Mouse (Mus musculus) hindbrain, embryonic 12.5 days (tissue): ENCODE results near the gene Rtp2. TPM values are rescaled to one million over a fixed set of nuclear protein-coding genes. Genes with fewer than 3 reads are reported as not detected.

Experiments
- ATAC-seq: fragments of 200-750 bp; cut with Nextera tagmentation; 2 replicates; pipeline ENCODE4 v1.8.0; 2017; ENCODE audit warnings: moderate TSS enrichment; ENCODE audit not compliant: low FRiP score
- H3K27ac ChIP-seq: fragments of 300-500 bp; sonication (generic); 2 replicates; pipeline ENCODE4 v1.5.1; 2016; ENCODE audit warnings: mild to moderate bottlenecking
- H3K27me3 ChIP-seq: fragments of 300-500 bp; sonication (generic); 2 replicates; pipeline ENCODE4 v1.6.1; 2016; ENCODE audit warnings: mild to moderate bottlenecking
- H3K36me3 ChIP-seq: fragments of 300-500 bp; sonication (generic); 2 replicates; pipeline ENCODE4 v1.6.1; 2016; ENCODE audit warnings: mild to moderate bottlenecking
- H3K4me1 ChIP-seq: fragments of 300-500 bp; sonication (generic); 2 replicates; pipeline ENCODE4 v1.6.1; 2016
- H3K4me2 ChIP-seq: fragments of 300-500 bp; sonication (generic); replicated peaks from 2 replicates; pipeline ENCODE4 v1.6.1; 2016; ENCODE audit warnings: mild to moderate bottlenecking
- H3K4me3 ChIP-seq: fragments of 300-500 bp; sonication (generic); 2 replicates; pipeline ENCODE4 v1.5.1; 2016; ENCODE audit warnings: mild to moderate bottlenecking
- H3K9ac ChIP-seq: fragments of 300-500 bp; sonication (generic); 2 replicates; pipeline ENCODE4 v1.6.1; 2016; ENCODE audit warnings: mild to moderate bottlenecking, moderate library complexity
- H3K9me3 ChIP-seq: fragments of 300-500 bp; sonication (generic); replicated peaks from 2 replicates; pipeline ENCODE4 v1.6.1; 2016; ENCODE audit warnings: mild to moderate bottlenecking
- WGBS: fragments of 180-500 bp; shearing (Covaris S2); methylation state at CpG from one replicate; pipeline ENCODE4 v1.1.7; 2016; 5-methylcytosine and 5-hydroxymethylcytosine counted together
- polyA plus RNA-seq: library from polyadenylated mRNA; unstranded; fragments of >200 nt; fragmentation: Nextera tagmentation; extraction: Ambion mirVana; gene quantifications from 2 replicates; pipeline ENCODE4 v1.2.1, GENCODE M21; 2016

Gene Rtp2
- polyA plus RNA-seq = not detected in 2 replicates

DNA sequence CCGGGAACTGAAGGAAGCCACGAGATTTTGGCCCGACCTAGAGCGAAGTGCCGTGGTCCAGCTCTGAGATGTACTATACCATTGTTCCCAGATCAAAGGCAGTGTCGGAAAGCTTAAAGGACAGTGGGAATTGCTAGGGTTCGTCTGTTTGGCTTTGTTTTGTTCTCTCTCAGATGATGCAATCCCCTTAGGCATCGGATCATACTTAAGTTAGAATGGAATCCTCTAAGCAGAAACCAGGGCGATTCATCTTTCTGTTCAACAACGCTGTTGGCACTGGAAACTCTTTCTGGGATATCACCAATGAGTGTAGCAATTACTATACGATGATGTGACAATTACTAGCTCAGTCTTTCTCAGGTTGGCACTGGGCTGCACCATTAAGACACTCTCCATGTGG lies at the start of gene Rtp2:
Rtp2 (minus strand) TSS at position 101 of the 400 bp plus-strand sequence.
- H3K9ac ChIP-seq = no peak within 1 kb of the TSS
- H3K4me3 ChIP-seq = no peak within 1 kb of the TSS
- no peaks in the 10 kb centered on the region for H3K27me3 ChIP-seq
- WGBS = 82% methylated on average over 11 of the region's 11 CpGs
- H3K27ac ChIP-seq = no peak within 1 kb of the TSS
- H3K4me1 ChIP-seq = no peaks in the 10 kb centered on the region
- no peaks in the 10 kb centered on the region for H3K9me3 ChIP-seq
- no peak for ATAC-seq
- no peak within 1 kb of the TSS for H3K4me2 ChIP-seq
- no peaks in the 10 kb centered on the region for H3K36me3 ChIP-seq

DNA sequence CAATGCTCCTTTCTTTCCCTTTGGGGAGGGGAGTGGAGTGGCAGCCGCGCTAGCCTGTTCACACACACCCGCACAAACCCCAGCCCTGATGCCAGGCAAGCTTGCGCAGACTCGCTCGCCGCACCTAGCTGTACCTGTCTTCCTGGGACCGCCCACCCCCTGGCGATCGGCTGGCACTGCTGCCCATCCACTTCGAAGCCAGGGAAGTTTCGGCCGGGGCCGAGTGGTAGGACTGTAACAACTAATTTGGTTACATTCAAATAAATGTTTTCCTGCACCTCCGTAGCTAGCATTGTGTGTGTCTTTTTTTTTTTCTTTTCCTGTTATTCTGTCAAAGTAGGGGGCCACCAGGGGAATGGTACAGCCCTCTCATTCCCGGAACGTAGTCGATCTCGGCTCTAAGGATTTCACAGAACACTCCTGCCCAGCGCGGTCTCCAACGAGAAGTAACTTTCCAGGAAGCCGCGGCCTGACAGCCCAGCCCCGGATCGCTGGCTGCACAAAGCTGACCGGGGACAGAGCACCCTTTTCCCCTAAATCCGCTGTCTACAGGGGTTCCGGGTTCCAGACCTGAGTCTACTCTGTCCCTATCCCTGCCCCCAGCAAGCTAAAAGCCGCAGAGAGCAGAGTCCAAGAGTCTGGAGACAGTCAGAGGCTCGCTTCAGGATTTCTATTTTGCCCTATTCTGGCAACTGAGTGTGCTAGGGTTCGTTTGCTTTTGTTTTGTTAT lies 49.0 kb upstream of the Rtp2 start:
- Histone ChIP-seq H3K4me2 (peak overlapping the region; percentile 86), H3K4me3 (peak overlapping the region; percentile 33), H3K9ac (peak overlapping the region; percentile 32; the same call in 1 of the 2 replicates), H3K27ac (no peak overlapping the region), H3K9me3 (no peaks in the 10 kb centered on the region), H3K27me3 (peaks cover 60% of the 10 kb centered on the region), H3K36me3 (no peaks in the 10 kb centered on the region), H3K4me1 (peaks cover 30% of the 10 kb centered on the region)
- ATAC-seq = no peak
- WGBS = 1% methylated on average over 32 of the region's 32 CpGs

DNA sequence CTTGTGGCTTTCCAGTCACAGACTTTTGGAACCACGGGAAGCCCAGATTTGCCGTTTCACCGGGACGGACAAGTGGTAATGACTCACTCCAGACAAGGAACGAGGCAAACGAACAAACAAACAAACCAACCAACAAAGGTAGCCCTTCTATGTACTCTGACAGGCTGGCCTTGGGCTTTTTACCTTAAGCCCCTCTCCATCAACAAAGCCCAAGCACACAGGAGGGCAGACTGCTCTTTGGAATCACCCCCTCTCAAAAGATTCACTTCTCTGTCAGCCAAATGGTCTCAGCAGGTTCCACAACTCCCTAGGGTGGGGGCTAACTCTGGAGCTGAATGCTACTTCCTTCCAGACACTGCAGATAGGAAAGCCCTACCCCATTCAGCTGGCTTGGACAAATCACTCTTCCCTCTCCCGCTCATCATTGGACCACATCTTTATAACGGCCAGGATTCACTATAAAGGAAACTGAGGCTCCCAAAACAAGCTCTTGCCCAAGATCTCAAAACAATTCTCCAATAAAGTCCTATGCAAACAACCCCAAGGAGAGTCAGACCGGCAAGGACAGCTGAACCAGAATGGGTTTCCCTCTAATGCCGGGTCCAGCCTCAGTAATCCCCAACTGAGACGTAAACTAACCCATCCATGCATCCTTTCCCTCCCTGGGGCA lies 48.1 kb upstream of the Rtp2 start:
- Histone ChIP-seq H3K4me2 (peak overlapping the region; percentile 86), H3K36me3 (no peaks in the 10 kb centered on the region), H3K27me3 (peaks cover 53% of the 10 kb centered on the region), H3K9ac (0 out of 2 replicates have a peak overlapping the region, but pooled peaks have one; percentile 32), H3K4me3 (peak overlapping the region; percentile 33; the same call in 1 of the 2 replicates), H3K4me1 (peaks cover 30% of the 10 kb centered on the region), H3K9me3 (no peaks in the 10 kb centered on the region), H3K27ac (no peak overlapping the region)
- ATAC-seq = no peak
- 2% methylated on average over 11 of the region's 11 CpGs for WGBS

DNA sequence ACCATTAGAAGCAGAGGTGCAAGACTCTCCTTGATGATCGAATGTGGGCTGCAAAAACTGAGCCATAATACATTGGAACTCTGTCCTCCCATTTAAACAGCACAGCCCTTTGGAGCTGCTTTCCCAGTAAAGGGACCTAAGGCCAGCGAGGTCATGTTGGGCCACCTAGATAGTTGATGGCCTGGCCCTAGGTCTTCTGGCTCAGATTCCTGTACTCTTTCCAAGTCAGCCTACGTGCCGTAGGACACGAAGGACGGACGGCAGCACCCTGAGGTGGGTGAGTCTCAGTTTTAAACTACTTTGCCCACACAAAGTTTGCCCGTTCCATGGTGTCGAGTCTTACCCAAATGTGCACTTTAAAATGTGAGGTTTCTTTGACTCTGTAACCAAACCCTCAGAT lies 47.3 kb upstream of the Rtp2 start:
- H3K4me2 ChIP-seq = no peak overlapping the region
- no peaks in the 10 kb centered on the region for H3K36me3 ChIP-seq
- 86% methylated on average over 9 of the region's 9 CpGs for WGBS
- H3K4me1 ChIP-seq = peaks cover 23% of the 10 kb centered on the region
- no peaks in the 10 kb centered on the region for H3K9me3 ChIP-seq
- no peak overlapping the region for H3K9ac ChIP-seq
- H3K4me3 ChIP-seq = no peak overlapping the region
- H3K27ac ChIP-seq = no peak overlapping the region
- no peak for ATAC-seq
- peaks cover 45% of the 10 kb centered on the region for H3K27me3 ChIP-seq

DNA sequence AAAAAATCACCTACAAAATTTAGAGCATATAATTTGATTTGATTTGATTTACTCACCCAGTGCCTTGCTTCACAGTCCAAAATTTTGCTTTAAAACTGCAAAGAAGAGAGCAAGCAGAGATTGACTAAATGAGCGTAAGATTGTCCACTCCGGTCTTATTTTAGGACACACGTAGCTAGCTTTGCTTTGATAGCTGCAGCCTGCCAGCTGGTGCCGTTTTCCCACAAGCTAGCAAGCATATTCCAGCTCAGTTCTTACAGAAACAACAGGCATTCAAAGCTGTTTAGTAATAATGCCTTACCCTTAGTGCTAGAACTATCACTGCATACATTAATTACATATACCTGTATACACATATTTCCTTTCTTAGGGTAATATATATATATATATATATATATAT lies 46.3 kb upstream of the Rtp2 start:
- no peak overlapping the region for H3K4me3 ChIP-seq
- no peak for ATAC-seq
- no peak overlapping the region for H3K4me2 ChIP-seq
- no peak overlapping the region for H3K27ac ChIP-seq
- H3K9me3 ChIP-seq = no peaks in the 10 kb centered on the region
- H3K9ac ChIP-seq = no peak overlapping the region
- H3K27me3 ChIP-seq = peaks cover 37% of the 10 kb centered on the region
- no peaks in the 10 kb centered on the region for H3K36me3 ChIP-seq
- WGBS = 79% methylated on average over 4 of the region's 4 CpGs
- H3K4me1 ChIP-seq = peaks cover 19% of the 10 kb centered on the region

DNA sequence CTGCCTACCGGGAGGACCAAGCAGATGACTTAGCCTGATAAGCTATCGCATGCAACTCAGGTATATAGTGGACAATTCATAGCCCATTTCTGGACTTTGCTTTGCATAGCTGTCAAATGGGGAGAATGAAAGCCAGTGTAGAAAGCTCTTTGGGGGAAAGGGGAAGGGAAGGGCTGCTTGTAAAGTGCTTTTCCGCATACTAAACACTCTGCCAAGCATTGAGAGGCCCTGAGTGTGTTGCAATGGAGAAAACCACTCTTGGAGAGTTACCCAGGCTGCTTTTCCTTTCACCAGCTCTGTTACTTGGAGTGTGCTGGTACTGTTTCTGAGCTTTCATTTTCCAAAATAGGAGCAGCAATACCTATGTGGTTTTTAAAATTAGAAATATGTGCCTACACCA lies 45.5 kb upstream of the Rtp2 start:
- Histone ChIP-seq H3K4me3 (no peak overlapping the region), H3K9ac (no peak overlapping the region), H3K9me3 (no peaks in the 10 kb centered on the region), H3K36me3 (no peaks in the 10 kb centered on the region), H3K27me3 (peaks cover 36% of the 10 kb centered on the region), H3K27ac (no peak overlapping the region), H3K4me2 (no peak overlapping the region), H3K4me1 (peaks cover 12% of the 10 kb centered on the region)
- WGBS = 83% methylated on average over 3 of the region's 3 CpGs
- ATAC-seq = no peak

DNA sequence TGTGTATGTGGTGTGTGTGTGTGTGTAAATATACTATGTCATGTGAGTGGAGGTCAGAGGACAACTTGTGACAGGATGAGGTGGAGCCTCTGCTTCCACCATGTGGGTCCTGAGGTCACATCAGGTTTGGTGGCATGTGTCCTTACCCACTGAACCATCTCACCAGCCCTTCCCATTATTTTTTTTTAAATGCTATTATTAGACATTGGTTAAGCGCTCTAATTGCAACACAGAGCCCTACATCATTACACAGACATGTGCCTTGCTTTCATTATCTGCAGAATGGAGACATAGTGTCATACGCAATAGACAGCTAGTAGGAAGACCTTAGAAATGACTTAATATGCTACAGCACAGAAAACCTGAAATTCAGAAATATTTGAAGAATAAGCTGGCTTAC lies 44.0 kb upstream of the Rtp2 start:
- H3K4me2 ChIP-seq = no peak overlapping the region
- 94% methylated on average over 2 of the region's 2 CpGs for WGBS
- no peaks in the 10 kb centered on the region for H3K36me3 ChIP-seq
- H3K27ac ChIP-seq = no peak overlapping the region
- H3K9ac ChIP-seq = no peak overlapping the region
- H3K9me3 ChIP-seq = no peaks in the 10 kb centered on the region
- no peak for ATAC-seq
- H3K27me3 ChIP-seq = peaks cover 26% of the 10 kb centered on the region
- no peak overlapping the region for H3K4me3 ChIP-seq
- peaks cover 7% of the 10 kb centered on the region for H3K4me1 ChIP-seq

DNA sequence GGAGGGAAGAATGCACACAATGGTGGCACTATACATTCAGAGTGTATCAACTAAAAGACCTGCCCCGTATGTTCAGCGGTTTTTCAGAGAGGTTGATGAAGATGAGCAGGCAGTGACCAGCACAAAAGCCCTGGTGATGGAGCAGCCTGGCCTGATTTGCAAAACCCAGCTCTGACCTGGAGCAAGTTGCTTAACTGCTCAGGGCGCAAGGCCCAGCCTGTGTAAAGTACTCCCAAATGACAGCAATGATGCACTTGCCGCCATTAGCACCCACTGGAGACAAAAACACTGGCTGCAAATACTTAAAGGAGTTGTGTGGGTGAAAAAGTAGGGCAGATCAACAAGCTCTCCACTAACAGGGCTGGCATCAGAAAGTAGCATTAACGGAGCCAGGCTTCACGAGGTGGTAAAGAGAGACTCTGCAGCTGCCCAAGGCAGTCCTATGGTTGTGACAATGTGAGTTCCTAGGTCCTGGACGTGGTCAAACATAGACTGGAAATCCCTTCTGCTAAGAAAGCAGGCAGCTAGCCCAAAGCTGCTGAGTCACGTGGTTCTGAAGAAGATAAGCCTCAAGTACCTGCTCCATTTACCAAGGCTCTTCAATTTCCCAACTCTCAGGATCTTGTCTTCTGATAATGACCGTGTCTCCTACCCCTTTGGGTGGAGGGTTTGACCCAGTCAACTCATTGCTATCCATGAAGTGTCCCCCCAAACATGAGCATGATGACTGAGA lies 41.6 kb upstream of the Rtp2 start:
- Histone ChIP-seq H3K4me2 (no peak overlapping the region), H3K27me3 (0 out of 2 replicates have a peak, but pooled peaks cover 3% of the 10 kb centered on the region), H3K27ac (no peak overlapping the region), H3K4me3 (no peak overlapping the region), H3K4me1 (no peaks in the 10 kb centered on the region), H3K9me3 (no peaks in the 10 kb centered on the region), H3K9ac (no peak overlapping the region), H3K36me3 (no peaks in the 10 kb centered on the region)
- WGBS = 87% methylated on average over 9 of the region's 9 CpGs
- no peak for ATAC-seq

DNA sequence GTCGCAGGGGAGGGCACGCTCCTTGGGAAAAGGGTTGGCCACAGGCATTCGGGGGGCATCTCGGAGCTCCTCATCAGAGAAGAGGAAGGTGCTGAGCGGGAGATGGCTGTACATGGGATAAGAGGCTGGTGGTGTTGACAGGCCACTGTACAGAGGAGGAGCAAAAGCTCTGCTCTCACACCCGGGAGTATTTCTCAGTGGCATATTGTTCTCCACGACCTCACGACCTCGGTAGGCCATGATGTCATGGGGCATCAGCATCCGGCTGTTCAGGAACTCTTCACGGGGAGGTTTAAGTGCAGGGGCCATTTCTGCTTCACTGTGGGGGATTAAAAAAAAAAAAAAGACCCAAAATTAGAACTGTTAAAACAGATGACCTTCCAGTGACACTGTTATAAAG lies 40.7 kb upstream of the Rtp2 start:
- H3K36me3 ChIP-seq = no peaks in the 10 kb centered on the region
- no peak overlapping the region for H3K27ac ChIP-seq
- no peaks in the 10 kb centered on the region for H3K27me3 ChIP-seq
- no peak overlapping the region for H3K4me2 ChIP-seq
- WGBS = 70% methylated on average over 11 of the region's 11 CpGs
- H3K9me3 ChIP-seq = no peaks in the 10 kb centered on the region
- no peak for ATAC-seq
- H3K9ac ChIP-seq = no peak overlapping the region
- no peaks in the 10 kb centered on the region for H3K4me1 ChIP-seq
- no peak overlapping the region for H3K4me3 ChIP-seq

DNA sequence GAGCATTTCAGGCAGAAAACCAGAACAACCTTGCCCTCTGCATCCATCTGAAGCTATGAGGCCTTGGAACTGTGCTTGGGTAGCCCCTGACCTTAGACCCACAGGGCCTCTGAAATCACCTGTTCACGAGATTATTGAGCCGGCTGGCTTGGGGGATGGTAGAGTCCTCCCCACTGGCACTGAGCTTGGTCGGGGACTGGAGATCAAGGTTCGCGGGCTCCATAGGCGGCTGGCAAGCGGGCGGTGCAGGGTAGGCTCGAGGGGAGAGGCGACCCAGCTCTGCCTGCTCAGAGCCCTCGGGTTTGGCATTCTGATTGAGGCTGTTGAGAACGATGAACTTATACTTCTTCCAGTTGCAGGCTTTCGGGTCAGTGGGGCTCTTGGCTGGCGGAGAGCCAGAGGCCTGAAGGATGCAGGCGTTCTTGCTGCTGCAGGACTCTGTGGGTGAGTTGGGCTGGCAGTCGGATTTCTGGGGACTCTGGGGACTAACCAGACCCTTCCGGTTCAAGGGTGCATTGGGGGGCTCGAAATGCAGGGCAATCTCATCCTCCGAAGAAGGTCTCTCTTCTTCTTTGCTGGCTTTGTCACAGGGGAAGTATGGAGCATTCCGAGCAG lies 40.0 kb upstream of the Rtp2 start:
- no peak for ATAC-seq
- 78% methylated on average over 20 of the region's 20 CpGs for WGBS

DNA sequence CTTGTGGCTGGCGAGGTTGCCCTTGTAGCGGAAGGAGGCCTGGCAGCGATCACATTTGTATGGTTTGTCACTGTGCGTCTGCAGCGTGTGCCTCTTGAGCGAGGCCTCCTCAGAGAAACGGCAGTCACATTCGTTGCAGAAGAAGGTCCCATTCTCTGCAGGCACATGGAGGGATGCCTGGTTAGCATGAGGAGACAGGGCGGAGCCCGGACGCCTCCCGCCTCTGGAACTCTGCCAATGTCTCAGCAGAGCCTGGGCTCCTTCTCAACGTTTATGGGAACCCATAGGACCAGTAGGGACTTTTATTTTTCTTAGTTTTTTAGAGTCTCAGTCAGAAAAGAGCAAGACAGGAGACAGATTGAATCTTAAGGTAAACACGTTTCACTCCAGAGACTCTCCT lies 37.7 kb upstream of the Rtp2 start:
- H3K9me3 ChIP-seq = no peaks in the 10 kb centered on the region
- 83% methylated on average over 14 of the region's 14 CpGs for WGBS

More for the DNA sequence above, 40.0 kb upstream of the Rtp2 start:
- Histone ChIP-seq H3K9ac (no peak overlapping the region), H3K27ac (no peak overlapping the region), H3K36me3 (no peaks in the 10 kb centered on the region), H3K27me3 (no peaks in the 10 kb centered on the region), H3K4me2 (no peak overlapping the region), H3K4me3 (no peak overlapping the region), H3K9me3 (no peaks in the 10 kb centered on the region), H3K4me1 (no peaks in the 10 kb centered on the region)

DNA sequence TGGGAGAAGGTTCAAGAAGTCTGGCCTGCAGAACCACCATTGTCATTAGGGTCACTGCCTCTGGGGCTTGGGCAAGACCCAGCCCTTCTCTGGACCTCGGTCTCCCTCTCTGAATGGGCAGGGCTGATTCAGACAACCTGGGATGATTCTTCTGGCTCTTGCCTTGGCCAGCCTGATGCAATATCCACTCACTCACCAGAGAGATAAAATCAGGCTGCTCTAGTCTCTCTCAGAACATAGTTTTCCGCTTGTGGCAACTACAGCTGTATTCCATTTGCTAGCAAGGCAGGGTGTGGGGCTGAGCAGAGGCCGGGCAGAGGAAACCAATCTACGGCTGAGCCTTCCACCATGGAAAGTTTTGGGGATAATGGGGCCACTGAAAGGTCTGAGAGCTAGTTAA lies 36.7 kb upstream of the Rtp2 start:
- no peak for ATAC-seq
- Histone ChIP-seq H3K27me3 (no peaks in the 10 kb centered on the region), H3K9me3 (no peaks in the 10 kb centered on the region), H3K9ac (no peak overlapping the region), H3K4me3 (no peak overlapping the region), H3K4me1 (peaks cover 3% of the 10 kb centered on the region), H3K36me3 (no peaks in the 10 kb centered on the region), H3K4me2 (no peak overlapping the region), H3K27ac (no peak overlapping the region)
- WGBS = 91% methylated on average over 4 of the region's 4 CpGs

More for the DNA sequence above, 37.7 kb upstream of the Rtp2 start:
- Histone ChIP-seq H3K4me1 (no peaks in the 10 kb centered on the region), H3K27ac (no peak overlapping the region), H3K27me3 (no peaks in the 10 kb centered on the region), H3K9ac (no peak overlapping the region), H3K4me2 (no peak overlapping the region), H3K4me3 (no peak overlapping the region), H3K36me3 (no peaks in the 10 kb centered on the region)
- no peak for ATAC-seq
